Mouse (Mus musculus) limb, embryonic 10.5 days (tissue): ENCODE results near the gene Rflna. TPM values are rescaled to one million over a fixed set of nuclear protein-coding genes. Genes with fewer than 3 reads are reported as not detected.
A peak's percentile ranks its signal among the peaks of the same experiment; 100 is the strongest.

Source experiments
- DNase-seq: peaks from one replicate; pipeline ENCODE4 v3.0.0-alpha.2; 2017; ENCODE audit warnings: low spot score
- H3K27ac ChIP-seq: fragments of 300-500 bp; sonication (generic); 2 replicates; pipeline ENCODE4 v1.5.1; 2016; ENCODE audit warnings: mild to moderate bottlenecking
- H3K27me3 ChIP-seq: fragments of 300-500 bp; sonication (generic); 2 replicates; pipeline ENCODE4 v1.6.1; 2016; ENCODE audit warnings: low read depth, mild to moderate bottlenecking; ENCODE audit not compliant: poor library complexity, severe bottlenecking
- H3K36me3 ChIP-seq: fragments of 300-500 bp; sonication (generic); 2 replicates; pipeline ENCODE4 v1.6.1; 2016; ENCODE audit warnings: mild to moderate bottlenecking, moderate library complexity
- H3K4me1 ChIP-seq: fragments of 300-500 bp; sonication (generic); 2 replicates; pipeline ENCODE4 v1.6.1; 2016
- H3K4me3 ChIP-seq: fragments of 300-500 bp; sonication (generic); 2 replicates; pipeline ENCODE4 v1.5.1; 2016; ENCODE audit warnings: mild to moderate bottlenecking, moderate library complexity
- H3K9me3 ChIP-seq: fragments of 300-500 bp; sonication (generic); replicated peaks from 2 replicates; pipeline ENCODE4 v1.6.1; 2016; ENCODE audit warnings: mild to moderate bottlenecking
- WGBS: fragments of 180-500 bp; shearing (Covaris S2); methylation state at CpG from one replicate; pipeline ENCODE4 v1.1.7; 2016; 5-methylcytosine and 5-hydroxymethylcytosine counted together
- polyA plus RNA-seq: library from polyadenylated mRNA; unstranded; fragments of >200 nt; fragmentation: Nextera tagmentation; extraction: Ambion mirVana; gene quantifications from 2 replicates; pipeline ENCODE4 v1.2.1, GENCODE M21; 2016

Rflna gene
- polyA plus RNA-seq, 1 experiment from 2014 or later: 4.5 TPM

DNA sequence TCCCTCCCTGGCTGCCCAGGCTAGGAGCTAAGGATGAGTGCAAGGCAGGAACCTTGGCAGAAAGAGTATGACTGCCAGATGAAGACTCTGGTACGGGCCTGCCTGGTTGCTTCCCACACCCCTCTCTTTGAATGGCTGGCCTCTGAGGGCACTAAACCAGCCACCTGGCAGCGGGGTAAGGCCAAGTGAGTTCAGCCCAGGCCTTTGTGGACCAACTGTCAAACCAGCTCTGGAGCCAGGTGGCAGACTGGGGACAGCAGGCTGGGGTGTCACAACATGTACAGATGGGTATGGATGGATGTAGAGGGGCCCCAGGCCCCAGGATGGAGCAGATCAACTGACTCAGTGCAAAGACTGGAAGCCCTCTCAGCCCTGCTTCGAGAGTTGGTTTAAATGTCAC, 12.0 kb downstream of the Rflna start:
- WGBS: 92% methylated on average over 3 of the region's 3 CpGs
- H3K9me3 ChIP-seq: no peaks in the 10 kb centered on the region
- H3K4me3 ChIP-seq: no peak overlapping the region
- DNase-seq: no peak
- peaks cover 18% of the 10 kb centered on the region for H3K4me1 ChIP-seq
- H3K27ac ChIP-seq: no peak overlapping the region
- peaks cover 83% of the 10 kb centered on the region for H3K36me3 ChIP-seq
- H3K27me3 ChIP-seq: no peaks in the 10 kb centered on the region

DNA sequence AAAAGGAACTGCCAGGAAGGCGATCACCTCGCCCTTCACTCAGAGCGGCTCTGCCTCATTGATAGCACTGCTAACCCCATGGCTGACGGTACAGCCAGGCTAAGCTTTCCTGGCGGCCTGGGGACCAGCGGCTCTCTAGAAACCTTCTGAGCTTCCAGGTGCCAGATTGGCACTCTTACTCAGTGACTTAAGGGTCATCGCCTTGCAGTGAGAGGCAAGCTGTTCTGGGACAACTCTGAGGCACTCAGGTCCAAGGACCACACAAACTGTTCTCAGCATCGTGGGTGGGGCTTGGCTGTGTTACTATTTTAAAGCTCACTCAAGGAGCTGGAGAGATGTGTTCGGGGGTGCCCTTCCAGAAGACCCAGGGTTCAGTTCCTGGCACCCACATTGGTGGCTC, 12.6 kb downstream of the Rflna start:
- WGBS: 93% methylated on average over 9 of the region's 9 CpGs
- Histone ChIP-seq H3K27me3 (no peaks in the 10 kb centered on the region), H3K4me1 (peaks cover 18% of the 10 kb centered on the region), H3K4me3 (no peak overlapping the region), H3K27ac (no peak overlapping the region), H3K36me3 (peaks cover 88% of the 10 kb centered on the region), H3K9me3 (no peaks in the 10 kb centered on the region)
- no peak for DNase-seq

DNA sequence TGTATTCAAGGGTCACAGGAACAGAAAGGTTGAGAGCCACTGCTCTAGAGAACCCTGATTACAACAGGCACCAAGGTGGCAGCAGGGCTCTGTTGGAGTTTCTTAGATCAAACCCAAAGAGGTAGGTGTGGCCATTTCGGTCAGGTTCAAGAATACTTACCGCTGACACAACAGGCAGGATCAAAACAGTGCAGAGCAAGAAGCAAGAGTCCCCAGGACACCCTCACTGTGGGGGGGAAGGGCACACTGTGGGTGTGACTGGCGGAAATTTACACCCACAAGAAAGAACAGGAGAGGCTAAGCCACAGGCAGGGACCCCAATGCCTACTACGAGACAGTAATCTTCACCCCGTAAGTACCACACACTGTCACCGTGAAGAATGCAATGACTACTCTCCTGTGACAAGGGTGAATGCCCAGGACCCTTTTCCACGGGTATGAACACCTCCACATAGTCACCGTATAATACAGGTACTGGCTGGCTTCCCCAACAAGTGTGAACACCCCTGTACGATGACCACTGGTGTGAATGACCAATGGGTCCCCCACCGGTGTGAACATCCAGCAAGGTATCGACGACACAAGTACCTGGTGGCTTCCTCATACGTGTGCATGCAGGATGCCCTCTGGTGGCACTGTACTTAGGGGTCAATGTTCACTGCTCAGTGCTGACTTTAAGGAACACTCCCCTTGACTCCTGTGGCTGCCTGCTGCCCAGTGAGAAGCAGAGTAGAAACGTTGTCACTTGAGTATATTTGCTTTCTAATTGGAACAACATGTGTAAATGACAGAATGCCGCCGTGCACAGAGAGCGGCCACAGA, 13.6 kb downstream of the Rflna start:
- H3K4me1 ChIP-seq: peaks cover 18% of the 10 kb centered on the region
- no peaks in the 10 kb centered on the region for H3K27me3 ChIP-seq
- no peak overlapping the region for H3K27ac ChIP-seq
- DNase-seq: no peak
- WGBS: 81% methylated on average over 17 of the region's 17 CpGs
- no peaks in the 10 kb centered on the region for H3K9me3 ChIP-seq
- peaks cover 91% of the 10 kb centered on the region for H3K36me3 ChIP-seq
- no peak overlapping the region for H3K4me3 ChIP-seq

- whole genome bisulfite sequencing: 86% methylated on average over 15 of the region's 15 CpGs
- Histone ChIP-seq H3K4me1 (peaks cover 18% of the 10 kb centered on the region), H3K27ac (peak overlapping the region; percentile 50), H3K27me3 (no peaks in the 10 kb centered on the region), H3K4me3 (no peak overlapping the region), H3K36me3 (peaks cover 95% of the 10 kb centered on the region), H3K9me3 (no peaks in the 10 kb centered on the region)
- no peak for DNase-seq
Measured at GRCm38 (mm10) chr5:125017332-125017731, 14.3 kb downstream of the Rflna start.

- Histone ChIP-seq H3K27ac (no peak overlapping the region), H3K9me3 (no peaks in the 10 kb centered on the region), H3K4me1 (peaks cover 18% of the 10 kb centered on the region), H3K4me3 (no peak overlapping the region), H3K27me3 (no peaks in the 10 kb centered on the region), H3K36me3 (peaks cover 98% of the 10 kb centered on the region)
- DNase-seq: no peak
- 87% methylated on average over 5 of the region's 5 CpGs for WGBS
Measured at GRCm38 (mm10) chr5:125019099-125019498, 16.1 kb downstream of the Rflna start.

GRCm38 (mm10) chr5:125021298-125021697, 18.3 kb downstream of the Rflna start:
- 90% methylated on average over 11 of the region's 11 CpGs for WGBS
- no peaks in the 10 kb centered on the region for H3K27me3 ChIP-seq
- H3K4me3 ChIP-seq: no peak overlapping the region
- peaks cover 99% of the 10 kb centered on the region for H3K36me3 ChIP-seq
- H3K27ac ChIP-seq: no peak overlapping the region
- H3K9me3 ChIP-seq: no peaks in the 10 kb centered on the region
- peaks cover 14% of the 10 kb centered on the region for H3K4me1 ChIP-seq
- no peak for DNase-seq

GRCm38 (mm10) chr5:125024002-125024401, 21.0 kb downstream of the Rflna start:
- no peaks in the 10 kb centered on the region for H3K9me3 ChIP-seq
- H3K4me1 ChIP-seq: no peaks in the 10 kb centered on the region
- H3K27ac ChIP-seq: no peak overlapping the region
- no peaks in the 10 kb centered on the region for H3K27me3 ChIP-seq
- H3K36me3 ChIP-seq: peaks cover 99% of the 10 kb centered on the region
- H3K4me3 ChIP-seq: no peak overlapping the region
- DNase-seq: no peak
- WGBS: 91% methylated on average over 14 of the region's 14 CpGs

DNA sequence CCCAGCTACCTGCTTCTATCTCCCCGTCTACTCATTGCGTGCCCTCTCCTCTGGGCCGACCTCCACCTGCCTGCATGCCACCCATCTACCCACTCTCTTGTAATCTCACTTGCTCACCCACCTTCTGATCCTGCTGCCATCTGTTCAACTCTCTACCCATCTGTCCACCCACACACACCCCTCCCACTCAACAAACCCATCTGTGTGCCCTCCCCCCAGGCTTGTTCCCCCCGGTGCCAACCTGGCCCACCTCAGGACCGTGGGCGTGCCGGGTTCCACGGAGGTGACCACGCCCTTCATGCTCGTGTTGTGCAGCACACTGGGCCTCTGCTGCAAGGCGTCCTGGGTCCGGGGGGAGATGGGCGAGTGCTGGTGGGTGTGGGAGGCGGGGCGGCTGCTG, 25.4 kb downstream of the Rflna start:
- Histone ChIP-seq H3K36me3 (peaks cover 100% of the 10 kb centered on the region), H3K4me3 (no peak overlapping the region), H3K27ac (no peak overlapping the region), H3K4me1 (no peaks in the 10 kb centered on the region), H3K27me3 (no peaks in the 10 kb centered on the region), H3K9me3 (no peaks in the 10 kb centered on the region)
- 93% methylated on average over 15 of the region's 15 CpGs for WGBS
- no peak for DNase-seq

DNA sequence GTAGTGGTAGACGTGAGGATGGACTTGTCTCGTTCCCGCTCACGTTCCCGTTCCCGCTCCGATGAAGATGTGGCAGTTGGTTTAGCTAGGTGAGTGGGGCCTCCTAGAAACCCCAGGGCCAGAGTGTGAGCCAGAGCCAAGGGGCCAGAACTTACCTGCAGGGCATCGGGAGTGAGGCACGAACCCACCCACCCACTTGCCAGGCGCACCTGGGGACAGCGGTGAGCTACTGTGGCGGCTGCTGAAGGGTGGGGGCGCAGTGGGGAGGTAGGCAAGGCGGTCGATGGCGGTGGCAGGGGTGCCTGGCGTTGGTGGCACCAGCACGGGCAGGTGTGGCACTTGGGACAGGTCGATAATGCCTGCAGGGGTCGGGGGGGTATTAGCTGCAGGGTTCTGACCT, 25.9 kb downstream of the Rflna start:
- 97% methylated on average over 20 of the region's 20 CpGs for WGBS
- Histone ChIP-seq H3K4me1 (no peaks in the 10 kb centered on the region), H3K9me3 (no peaks in the 10 kb centered on the region), H3K36me3 (peaks cover 100% of the 10 kb centered on the region), H3K27me3 (no peaks in the 10 kb centered on the region), H3K27ac (no peak overlapping the region), H3K4me3 (no peak overlapping the region)
- no peak for DNase-seq

DNA sequence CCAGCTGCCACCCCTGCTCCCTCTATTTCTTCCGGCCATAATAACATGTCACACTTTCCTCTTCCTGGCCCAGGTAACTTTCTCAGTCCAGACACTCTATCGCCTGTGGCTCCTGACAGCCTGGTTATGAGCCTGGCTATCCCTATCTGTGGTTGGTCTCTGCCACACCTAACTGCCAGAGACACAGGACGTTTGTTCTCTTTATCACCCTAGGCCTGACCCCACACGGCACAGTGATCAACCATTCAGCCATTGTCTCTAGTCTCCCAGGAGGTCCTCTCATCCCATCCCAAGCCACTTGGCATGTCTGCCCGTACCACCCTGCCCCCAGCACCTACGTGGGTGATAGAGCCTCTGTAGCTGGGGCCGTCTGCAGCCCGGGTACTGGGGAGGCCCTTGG, 33.5 kb downstream of the Rflna start:
- no peak for DNase-seq
- H3K4me1 ChIP-seq: peaks cover 3% of the 10 kb centered on the region; the same call in 1 of the 2 replicates
- peaks cover 100% of the 10 kb centered on the region for H3K36me3 ChIP-seq
- no peaks in the 10 kb centered on the region for H3K9me3 ChIP-seq
- no peak overlapping the region for H3K27ac ChIP-seq
- H3K27me3 ChIP-seq: no peaks in the 10 kb centered on the region
- H3K4me3 ChIP-seq: no peak overlapping the region
- WGBS: 92% methylated on average over 8 of the region's 8 CpGs

- Histone ChIP-seq H3K4me3 (no peak overlapping the region), H3K27me3 (no peaks in the 10 kb centered on the region), H3K9me3 (no peaks in the 10 kb centered on the region), H3K4me1 (peaks cover 3% of the 10 kb centered on the region; the same call in 1 of the 2 replicates), H3K27ac (no peak overlapping the region), H3K36me3 (peaks cover 99% of the 10 kb centered on the region)
- 93% methylated on average over 8 of the region's 8 CpGs for WGBS
- DNase-seq: no peak
Measured at GRCm38 (mm10) chr5:125039377-125040027, 36.5 kb downstream of the Rflna start.

DNA sequence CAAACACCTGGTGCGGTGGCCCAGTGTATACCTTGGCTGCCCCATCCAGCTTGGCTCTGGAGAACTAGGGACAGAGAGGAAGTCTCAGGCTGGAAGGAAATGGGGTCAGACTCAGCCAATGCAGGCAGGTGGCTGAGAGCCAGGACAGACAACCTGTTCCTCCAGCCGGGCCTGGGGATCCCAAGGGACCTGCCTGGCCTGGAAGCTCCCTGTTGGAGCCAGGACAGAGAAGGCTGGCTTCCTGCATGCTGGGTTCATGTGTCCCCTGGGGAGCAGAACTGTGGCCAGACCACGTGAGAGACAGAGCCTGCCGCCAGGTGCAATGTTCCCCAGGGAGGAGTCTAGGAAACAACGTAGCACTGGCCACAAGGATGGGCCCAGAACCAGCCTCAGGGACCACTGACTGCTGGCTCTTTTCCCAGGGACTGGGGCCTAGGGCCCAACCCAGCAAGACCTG, 37.1 kb downstream of the Rflna start:
- 84% methylated on average over 5 of the region's 5 CpGs for WGBS
- Histone ChIP-seq H3K9me3 (no peaks in the 10 kb centered on the region), H3K4me3 (no peak overlapping the region), H3K27ac (no peak overlapping the region), H3K4me1 (peaks cover 3% of the 10 kb centered on the region; the same call in 1 of the 2 replicates), H3K27me3 (no peaks in the 10 kb centered on the region), H3K36me3 (peaks cover 99% of the 10 kb centered on the region)
- no peak for DNase-seq

DNA sequence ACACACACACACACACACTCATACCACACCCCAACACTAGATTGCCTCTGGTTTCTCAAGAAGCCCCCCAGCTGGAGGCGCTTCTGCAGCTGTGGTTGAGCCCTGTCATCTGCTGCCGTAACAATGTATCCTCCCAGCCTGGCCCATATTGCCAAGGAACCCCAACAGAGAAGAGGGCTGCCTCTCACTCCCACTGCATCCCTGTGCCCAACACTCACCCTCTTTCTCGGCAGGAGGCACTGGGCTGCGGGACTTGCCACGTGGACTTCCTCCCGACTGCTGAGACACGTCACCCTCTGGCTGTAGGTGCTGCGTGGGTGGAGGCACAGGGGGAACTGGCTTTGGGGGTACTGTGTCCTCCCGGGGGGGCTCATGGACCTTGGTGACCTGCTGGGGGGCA, 38.6 kb downstream of the Rflna start:
- WGBS: 87% methylated on average over 9 of the region's 9 CpGs
- no peaks in the 10 kb centered on the region for H3K9me3 ChIP-seq
- no peak overlapping the region for H3K4me3 ChIP-seq
- peaks cover 3% of the 10 kb centered on the region; the same call in 1 of the 2 replicates for H3K4me1 ChIP-seq
- no peaks in the 10 kb centered on the region for H3K27me3 ChIP-seq
- no peak for DNase-seq
- H3K36me3 ChIP-seq: peaks cover 99% of the 10 kb centered on the region
- H3K27ac ChIP-seq: no peak overlapping the region
